Mouse (Mus musculus) midbrain, embryonic 12.5 days (tissue): ENCODE measurements at regions not wholly inside any gene's neighbourhood (a gene's known extent, or its start where the extent isn't known, plus 50 kb on each side); places are given as distances from the start of the nearest gene placed in this dataset.

Experiments used
- ATAC-seq: fragments of 200-750 bp; cut with Nextera tagmentation; 2 replicates; pipeline ENCODE4 v1.8.0; 2017; ENCODE audit warnings: low read depth, moderate TSS enrichment, moderate library complexity; ENCODE audit not compliant: low FRiP score
- H3K27ac ChIP-seq: fragments of 300-500 bp; sonication (generic); replicated peaks from 2 replicates; pipeline ENCODE4 v1.5.1; 2016; ENCODE audit warnings: mild to moderate bottlenecking
- H3K27me3 ChIP-seq: fragments of 300-500 bp; sonication (generic); 2 replicates; pipeline ENCODE4 v1.6.1; 2016; ENCODE audit warnings: mild to moderate bottlenecking
- H3K36me3 ChIP-seq: fragments of 300-500 bp; sonication (generic); 2 replicates; pipeline ENCODE4 v1.6.1; 2016
- H3K4me1 ChIP-seq: fragments of 300-500 bp; sonication (generic); 2 replicates; pipeline ENCODE4 v1.6.1; 2016
- H3K4me2 ChIP-seq: fragments of 300-500 bp; sonication (generic); replicated peaks from 2 replicates; pipeline ENCODE4 v1.6.1; 2016; ENCODE audit warnings: mild to moderate bottlenecking, moderate library complexity
- H3K4me3 ChIP-seq: fragments of 300-500 bp; sonication (generic); 2 replicates; pipeline ENCODE4 v1.5.1; 2016; ENCODE audit warnings: mild to moderate bottlenecking
- H3K9ac ChIP-seq: fragments of 300-500 bp; sonication (generic); replicated peaks from 2 replicates; pipeline ENCODE4 v1.6.1; 2016; ENCODE audit warnings: mild to moderate bottlenecking, moderate library complexity
- H3K9me3 ChIP-seq: fragments of 300-500 bp; sonication (generic); 2 replicates; pipeline ENCODE4 v1.6.1; 2016; ENCODE audit warnings: mild to moderate bottlenecking
- WGBS: fragments of 180-500 bp; shearing (Covaris S2); methylation state at CpG from one replicate; pipeline ENCODE4 v1.1.7; 2016; 5-methylcytosine and 5-hydroxymethylcytosine counted together

DNA sequence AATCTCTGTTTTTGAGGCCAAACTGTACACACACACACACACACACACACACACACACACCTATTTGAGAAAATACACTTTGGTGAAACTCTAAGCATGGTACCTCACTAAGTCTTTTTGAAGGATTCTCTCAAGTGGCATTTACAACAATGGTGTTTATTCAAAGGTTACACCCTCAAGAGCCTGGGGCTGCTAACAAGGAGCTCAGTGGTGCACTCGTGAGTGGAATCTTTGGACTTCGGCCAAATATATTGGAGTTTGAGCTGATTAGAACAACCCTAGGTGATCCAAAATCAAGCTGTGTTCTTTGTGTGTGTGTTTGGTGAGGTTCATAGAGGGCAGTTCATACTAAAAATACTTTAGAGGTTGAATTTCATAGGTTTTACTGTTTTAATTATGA, 147.6 kb upstream of the Fn1 start:
- no peak overlapping the region for H3K4me2 ChIP-seq
- 46% methylated on average over 2 of the region's 2 CpGs for WGBS
- no peak overlapping the region for H3K9ac ChIP-seq
- no peak for ATAC-seq
- no peaks in the 10 kb centered on the region for H3K4me1 ChIP-seq
- no peaks in the 10 kb centered on the region for H3K9me3 ChIP-seq
- H3K27ac ChIP-seq = no peak overlapping the region
- no peaks in the 10 kb centered on the region for H3K27me3 ChIP-seq
- H3K36me3 ChIP-seq = no peaks in the 10 kb centered on the region
- H3K4me3 ChIP-seq = no peak overlapping the region

DNA sequence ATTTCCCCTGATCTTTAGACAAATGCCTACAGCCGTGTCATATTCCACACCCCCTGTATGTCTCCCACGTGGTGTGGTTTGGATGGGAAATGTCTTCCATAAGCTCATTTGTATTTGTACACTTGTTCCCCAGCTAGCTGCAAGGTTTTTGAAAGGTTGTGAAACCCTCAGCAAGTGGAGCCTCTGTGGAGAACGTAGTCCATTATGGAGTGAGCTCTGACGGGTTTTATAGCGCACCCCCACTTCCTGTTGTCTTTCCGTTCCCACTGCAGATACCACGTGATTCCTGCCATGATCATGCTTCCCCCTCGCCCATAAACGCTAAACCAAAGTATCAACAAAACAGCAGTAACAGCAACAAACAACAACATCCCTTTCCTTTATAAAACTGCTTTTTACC, 145.6 kb upstream of the Fn1 start:
- Histone ChIP-seq H3K9me3 (no peaks in the 10 kb centered on the region), H3K4me2 (no peak overlapping the region), H3K27ac (no peak overlapping the region), H3K9ac (no peak overlapping the region), H3K27me3 (no peaks in the 10 kb centered on the region), H3K4me3 (no peak overlapping the region), H3K4me1 (no peaks in the 10 kb centered on the region), H3K36me3 (no peaks in the 10 kb centered on the region)
- 82% methylated on average over 9 of the region's 9 CpGs for WGBS
- ATAC-seq = no peak

DNA sequence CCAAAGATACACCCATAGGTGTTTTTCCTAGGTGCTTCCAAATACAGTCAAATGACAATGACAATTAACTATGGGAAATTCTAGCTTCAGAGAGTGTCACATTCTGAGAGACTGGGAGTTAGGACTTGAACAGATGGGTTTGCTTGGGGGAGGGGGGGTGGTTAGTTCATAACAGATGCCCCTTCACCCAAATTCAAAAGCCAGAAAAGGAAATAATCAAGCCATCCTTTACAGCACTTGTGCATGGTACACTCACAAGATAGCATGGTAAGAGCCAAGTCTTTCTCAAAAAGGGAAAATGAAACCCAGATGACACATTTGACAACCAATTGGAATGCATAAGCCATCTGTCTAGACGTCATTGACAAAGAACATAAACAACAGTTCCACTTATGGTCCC, 135.4 kb upstream of the Fn1 start:
- ATAC-seq = no peak
- H3K9me3 ChIP-seq = no peaks in the 10 kb centered on the region
- no peak overlapping the region for H3K4me3 ChIP-seq
- no peaks in the 10 kb centered on the region for H3K4me1 ChIP-seq
- no peaks in the 10 kb centered on the region for H3K27me3 ChIP-seq
- H3K4me2 ChIP-seq = no peak overlapping the region
- H3K9ac ChIP-seq = no peak overlapping the region
- H3K27ac ChIP-seq = no peak overlapping the region
- 72% methylated on average over 1 of the region's 1 CpGs for WGBS
- no peaks in the 10 kb centered on the region for H3K36me3 ChIP-seq

DNA sequence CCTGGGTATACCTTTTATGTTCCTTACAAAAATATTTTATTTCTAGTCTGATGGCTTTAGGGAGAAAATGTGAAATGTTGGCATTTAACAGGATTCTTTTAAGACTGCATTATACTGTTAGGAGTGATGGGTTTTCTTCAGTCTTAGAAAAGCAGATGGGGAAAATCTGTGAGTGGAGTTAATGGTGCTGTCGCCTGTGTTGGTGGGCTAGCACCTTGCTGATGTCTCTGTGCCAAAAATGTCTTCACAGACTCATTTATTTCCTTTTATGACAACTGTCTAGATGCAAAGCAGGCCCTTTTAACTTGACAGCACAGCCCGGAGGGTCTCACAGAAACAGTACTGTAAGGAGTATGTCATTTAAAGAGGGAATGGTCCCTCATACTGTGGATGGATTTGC, 131.9 kb upstream of the Fn1 start:
- H3K27me3 ChIP-seq = no peaks in the 10 kb centered on the region
- 95% methylated on average over 2 of the region's 2 CpGs for WGBS
- no peak overlapping the region for H3K4me2 ChIP-seq
- no peak for ATAC-seq
- H3K27ac ChIP-seq = no peak overlapping the region
- H3K36me3 ChIP-seq = no peaks in the 10 kb centered on the region
- no peak overlapping the region for H3K4me3 ChIP-seq
- H3K4me1 ChIP-seq = no peaks in the 10 kb centered on the region
- H3K9me3 ChIP-seq = no peaks in the 10 kb centered on the region
- H3K9ac ChIP-seq = no peak overlapping the region

DNA sequence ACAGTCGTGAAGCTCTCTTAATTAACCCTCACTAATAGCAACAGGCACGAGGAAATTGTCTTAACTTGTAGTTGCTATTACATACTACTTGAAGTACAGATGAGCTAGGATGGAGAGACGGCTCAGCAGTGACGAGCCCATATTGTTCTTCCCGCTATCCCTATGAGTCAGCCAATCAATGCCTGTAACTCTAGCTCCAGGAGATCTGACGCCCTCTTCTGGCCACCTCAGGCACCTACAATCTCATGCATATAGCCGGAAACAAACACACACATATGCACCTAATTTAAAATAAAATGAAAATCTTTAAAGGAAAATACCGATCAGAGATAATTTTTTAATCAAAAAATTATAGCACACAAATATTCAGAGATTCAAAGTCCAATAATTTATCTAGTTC, 125.3 kb upstream of the Fn1 start:
- Histone ChIP-seq H3K27ac (no peak overlapping the region), H3K4me2 (no peak overlapping the region), H3K9me3 (no peaks in the 10 kb centered on the region), H3K4me3 (no peak overlapping the region), H3K36me3 (no peaks in the 10 kb centered on the region), H3K4me1 (0 out of 2 replicates have a peak, but pooled peaks cover 3% of the 10 kb centered on the region), H3K9ac (no peak overlapping the region), H3K27me3 (no peaks in the 10 kb centered on the region)
- no peak for ATAC-seq
- 91% methylated on average over 8 of the region's 8 CpGs for WGBS

DNA sequence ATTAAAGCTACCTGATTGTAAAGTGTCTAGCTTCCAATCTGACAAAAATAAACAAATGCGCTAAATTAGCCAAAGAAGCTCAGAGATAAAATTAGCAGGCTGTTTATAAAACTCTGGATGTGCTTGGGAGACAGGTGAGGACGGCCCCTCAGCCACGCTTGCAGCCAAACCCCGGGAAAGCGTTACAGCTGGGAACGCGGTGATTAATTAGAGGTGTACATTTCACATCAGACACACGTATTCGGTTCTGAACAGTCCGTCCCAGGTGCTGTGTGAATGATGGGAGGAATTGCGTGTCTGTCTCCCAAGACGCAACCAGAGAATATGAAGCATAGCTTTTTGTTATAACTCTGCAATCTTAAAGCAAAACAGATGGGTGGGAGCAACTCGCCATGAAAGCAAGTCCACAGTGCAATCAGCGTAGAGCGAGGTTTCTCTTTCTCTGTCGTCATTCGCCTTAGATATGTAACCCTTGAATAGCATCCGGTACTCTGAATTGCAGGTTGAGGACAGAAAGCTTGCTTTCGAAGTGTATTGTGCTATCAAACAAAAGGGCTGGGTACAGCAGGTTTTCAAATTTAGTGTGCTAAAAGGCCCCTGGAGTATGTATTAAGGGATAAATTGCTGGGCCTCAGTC, 123.0 kb upstream of the Fn1 start:
- H3K9me3 ChIP-seq = peaks cover 4% of the 10 kb centered on the region; the same call in 1 of the 2 replicates
- no peak overlapping the region for H3K9ac ChIP-seq
- H3K4me3 ChIP-seq = no peak overlapping the region
- H3K4me2 ChIP-seq = no peak overlapping the region
- WGBS = 78% methylated on average over 19 of the region's 19 CpGs
- no peak for ATAC-seq
- H3K4me1 ChIP-seq = 0 out of 2 replicates have a peak, but pooled peaks cover 3% of the 10 kb centered on the region
- no peaks in the 10 kb centered on the region for H3K27me3 ChIP-seq
- no peaks in the 10 kb centered on the region for H3K36me3 ChIP-seq
- H3K27ac ChIP-seq = no peak overlapping the region

DNA sequence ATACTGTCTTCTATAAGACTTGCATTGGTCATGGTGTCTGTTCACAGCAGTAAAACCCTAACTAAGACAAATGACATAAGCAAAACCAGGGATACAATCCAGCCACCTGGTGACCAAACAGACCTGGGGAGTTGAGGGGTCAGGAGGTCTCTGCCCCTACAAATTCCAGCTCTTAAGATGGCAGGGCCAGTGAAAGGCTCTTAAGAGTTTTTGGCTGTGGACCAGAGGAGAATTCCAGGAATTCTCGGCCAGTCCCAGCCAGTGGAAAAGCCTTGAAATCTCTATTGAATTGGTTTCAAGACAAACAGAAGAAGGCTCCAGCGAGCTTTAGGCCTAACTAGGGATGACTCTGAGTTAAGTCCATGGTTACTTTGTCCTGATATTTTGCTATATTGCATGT, 119.5 kb upstream of the Fn1 start:
- no peak for ATAC-seq
- Histone ChIP-seq H3K9me3 (peaks cover 4% of the 10 kb centered on the region; the same call in 1 of the 2 replicates), H3K9ac (no peak overlapping the region), H3K4me3 (no peak overlapping the region), H3K4me1 (0 out of 2 replicates have a peak, but pooled peaks cover 3% of the 10 kb centered on the region), H3K36me3 (no peaks in the 10 kb centered on the region), H3K27me3 (no peaks in the 10 kb centered on the region), H3K27ac (no peak overlapping the region), H3K4me2 (no peak overlapping the region)
- WGBS = 76% methylated on average over 2 of the region's 2 CpGs

DNA sequence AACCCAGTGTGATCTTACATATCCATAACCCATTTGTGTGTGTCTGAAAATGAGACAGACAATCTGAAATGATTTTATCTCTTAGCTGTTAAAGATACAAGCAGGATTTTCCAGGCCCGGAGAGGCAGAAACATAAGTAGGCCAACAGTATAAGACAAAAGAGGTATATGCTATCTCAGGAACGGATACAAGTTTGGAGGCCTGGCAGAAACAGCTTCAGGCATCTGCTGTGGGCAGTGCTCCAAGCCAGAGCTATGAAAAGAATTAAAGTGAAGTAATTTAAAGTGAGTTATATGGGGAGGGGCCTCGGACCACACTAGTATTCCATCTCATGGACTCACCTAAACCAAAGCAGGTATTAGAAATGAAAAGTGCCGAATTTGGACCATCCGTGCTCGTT, 118.8 kb upstream of the Fn1 start:
- no peak overlapping the region for H3K9ac ChIP-seq
- H3K27ac ChIP-seq = no peak overlapping the region
- peaks cover 4% of the 10 kb centered on the region; the same call in 1 of the 2 replicates for H3K9me3 ChIP-seq
- H3K4me2 ChIP-seq = no peak overlapping the region
- ATAC-seq = no peak
- H3K27me3 ChIP-seq = no peaks in the 10 kb centered on the region
- H3K36me3 ChIP-seq = no peaks in the 10 kb centered on the region
- H3K4me3 ChIP-seq = no peak overlapping the region
- H3K4me1 ChIP-seq = 0 out of 2 replicates have a peak, but pooled peaks cover 3% of the 10 kb centered on the region
- 95% methylated on average over 6 of the region's 6 CpGs for WGBS

DNA sequence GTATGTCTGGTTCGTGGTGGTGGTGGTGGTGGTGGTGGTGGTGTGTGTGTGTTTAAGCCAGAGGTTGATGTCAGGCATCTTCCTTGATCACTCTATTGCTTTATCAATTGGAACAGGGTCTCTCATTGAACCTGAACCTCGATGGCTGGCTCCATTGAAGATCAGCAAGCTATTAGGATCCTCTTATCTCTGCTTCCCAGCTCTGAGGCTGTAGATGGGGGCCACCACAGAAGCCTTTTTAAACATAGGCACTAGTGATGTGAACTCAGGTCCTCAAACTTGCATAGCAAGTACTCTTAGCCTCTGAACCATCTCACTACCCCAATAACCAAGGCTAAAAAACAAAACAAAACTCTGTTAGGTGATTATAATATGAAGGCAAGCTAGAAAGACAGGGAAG, 116.6 kb upstream of the Fn1 start:
- no peak for ATAC-seq
- Histone ChIP-seq H3K9me3 (peaks cover 4% of the 10 kb centered on the region; the same call in 1 of the 2 replicates), H3K27me3 (no peaks in the 10 kb centered on the region), H3K9ac (no peak overlapping the region), H3K4me1 (no peaks in the 10 kb centered on the region), H3K36me3 (no peaks in the 10 kb centered on the region), H3K4me2 (no peak overlapping the region), H3K27ac (no peak overlapping the region), H3K4me3 (no peak overlapping the region)
- WGBS = 77% methylated on average over 2 of the region's 2 CpGs

DNA sequence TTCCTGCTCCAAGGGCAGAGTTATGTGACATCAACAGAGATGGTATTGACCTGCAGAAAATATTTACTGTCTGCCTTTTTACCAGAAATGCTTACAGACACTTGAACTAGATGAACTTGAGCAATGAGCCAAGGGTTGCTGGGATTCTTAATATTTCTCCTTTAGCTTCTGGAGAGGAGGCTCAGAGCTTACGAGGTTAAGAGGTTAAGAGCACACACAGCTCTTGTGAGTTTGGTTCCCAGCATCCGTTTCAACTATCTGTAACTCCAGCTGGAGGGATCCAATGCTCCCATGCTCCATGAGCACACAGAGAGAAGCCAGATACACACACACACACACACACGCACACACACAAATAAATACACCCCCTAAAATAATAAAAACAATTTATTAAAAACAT, 114.7 kb upstream of the Fn1 start:
- Histone ChIP-seq H3K4me2 (no peak overlapping the region), H3K36me3 (no peaks in the 10 kb centered on the region), H3K27ac (no peak overlapping the region), H3K9me3 (peaks cover 4% of the 10 kb centered on the region; the same call in 1 of the 2 replicates), H3K27me3 (no peaks in the 10 kb centered on the region), H3K4me1 (no peaks in the 10 kb centered on the region), H3K4me3 (no peak overlapping the region), H3K9ac (no peak overlapping the region)
- WGBS = 82% methylated on average over 3 of the region's 3 CpGs
- no peak for ATAC-seq

DNA sequence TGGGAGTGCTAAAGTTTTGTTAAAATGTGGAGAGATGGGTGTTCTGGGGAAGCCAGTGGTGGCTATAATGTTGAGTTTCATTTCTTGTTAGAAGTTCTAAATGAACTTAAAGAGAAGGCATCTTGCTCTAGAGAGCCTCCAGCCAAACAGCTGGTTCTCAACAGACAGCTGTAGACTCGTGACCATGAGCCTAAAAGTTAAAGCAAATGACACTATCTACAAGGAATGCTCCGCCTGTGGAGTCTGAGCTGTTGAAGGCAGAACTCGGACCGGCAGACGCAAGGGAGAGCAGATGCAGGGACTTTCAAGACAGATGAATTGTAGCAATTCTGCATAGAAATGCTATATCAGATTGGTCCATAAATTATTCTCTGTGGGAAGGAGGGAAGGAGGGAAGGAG, 114.1 kb upstream of the Fn1 start:
- no peaks in the 10 kb centered on the region for H3K27me3 ChIP-seq
- H3K9ac ChIP-seq = no peak overlapping the region
- WGBS = 85% methylated on average over 5 of the region's 5 CpGs
- H3K27ac ChIP-seq = no peak overlapping the region
- H3K36me3 ChIP-seq = no peaks in the 10 kb centered on the region
- no peak for ATAC-seq
- no peaks in the 10 kb centered on the region for H3K4me1 ChIP-seq
- H3K4me3 ChIP-seq = no peak overlapping the region
- H3K4me2 ChIP-seq = no peak overlapping the region
- H3K9me3 ChIP-seq = no peaks in the 10 kb centered on the region

DNA sequence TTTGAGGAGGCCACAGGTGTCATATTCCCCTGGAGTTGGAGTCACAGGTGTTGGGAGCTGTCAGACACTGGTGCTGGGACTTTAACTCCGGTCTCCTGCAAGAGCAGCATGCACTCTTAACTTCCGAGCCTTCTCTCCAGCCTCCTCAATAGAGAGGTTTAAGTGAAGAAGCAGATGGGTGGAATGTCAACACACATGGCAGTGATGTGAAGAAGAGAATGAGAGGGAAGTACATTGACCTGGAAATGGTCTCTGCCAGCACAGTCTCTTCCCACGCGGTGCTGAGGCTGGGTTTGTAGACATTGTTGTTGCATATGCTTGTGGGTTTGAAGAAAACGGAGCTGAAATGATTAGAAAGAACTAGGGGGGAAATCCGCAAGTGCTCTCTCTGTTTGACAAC, 112.0 kb upstream of the Fn1 start:
- Histone ChIP-seq H3K4me1 (no peaks in the 10 kb centered on the region), H3K27ac (no peak overlapping the region), H3K9ac (no peak overlapping the region), H3K36me3 (no peaks in the 10 kb centered on the region), H3K27me3 (no peaks in the 10 kb centered on the region), H3K4me3 (no peak overlapping the region), H3K4me2 (no peak overlapping the region), H3K9me3 (no peaks in the 10 kb centered on the region)
- no peak for ATAC-seq
- 86% methylated on average over 6 of the region's 6 CpGs for WGBS

DNA sequence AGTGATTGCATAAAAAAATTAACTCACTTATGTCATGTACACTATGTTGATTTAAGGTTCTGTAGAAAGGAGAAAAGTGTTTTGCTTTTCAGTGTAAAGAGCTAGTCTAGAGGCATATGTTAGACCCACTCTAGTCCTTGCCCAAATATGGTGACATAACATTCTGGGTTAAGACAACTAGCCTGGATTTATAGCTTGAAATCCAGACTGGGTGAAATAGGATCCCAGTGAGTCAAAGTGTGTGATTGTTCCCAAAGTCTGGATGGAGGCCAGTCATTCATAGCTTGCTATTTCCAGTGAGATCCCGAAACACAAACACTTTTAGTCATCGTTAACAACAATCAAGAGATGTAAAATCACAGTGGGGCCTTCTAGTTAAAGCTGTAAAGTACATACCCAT, 110.5 kb upstream of the Fn1 start:
- 92% methylated on average over 2 of the region's 2 CpGs for WGBS
- Histone ChIP-seq H3K4me3 (no peak overlapping the region), H3K36me3 (no peaks in the 10 kb centered on the region), H3K27ac (no peak overlapping the region), H3K9me3 (no peaks in the 10 kb centered on the region), H3K9ac (no peak overlapping the region), H3K4me1 (no peaks in the 10 kb centered on the region), H3K4me2 (no peak overlapping the region), H3K27me3 (no peaks in the 10 kb centered on the region)
- ATAC-seq = no peak
